Mouse (Mus musculus) stomach, postnatal 0 days (tissue): ENCODE results near the gene Dync2li1.

Experiments used
- CTCF ChIP-seq: IDR thresholded peaks from 2 replicates; pipeline ENCODE4 v1.5.1; 2016; ENCODE audit warnings: antibody characterized with exemption, low read depth, mild to moderate bottlenecking, moderate library complexity
- EP300 ChIP-seq: optimal IDR thresholded peaks from 2 replicates; pipeline ENCODE3; 2016; ENCODE audit warnings: antibody characterized with exemption

GRCm38 (mm10) chr17:84619112-84619511, 7.2 kb upstream of the Dync2li1 start:
- no peak for TF ChIP-seq CTCF
- no peak for TF ChIP-seq EP300
